Mouse (Mus musculus): ENCODE measurements at regions not wholly inside any gene's neighbourhood (a gene's known extent, or its start where the extent isn't known, plus 50 kb on each side); places are given as distances from the start of the nearest gene placed in this dataset.

DNA sequence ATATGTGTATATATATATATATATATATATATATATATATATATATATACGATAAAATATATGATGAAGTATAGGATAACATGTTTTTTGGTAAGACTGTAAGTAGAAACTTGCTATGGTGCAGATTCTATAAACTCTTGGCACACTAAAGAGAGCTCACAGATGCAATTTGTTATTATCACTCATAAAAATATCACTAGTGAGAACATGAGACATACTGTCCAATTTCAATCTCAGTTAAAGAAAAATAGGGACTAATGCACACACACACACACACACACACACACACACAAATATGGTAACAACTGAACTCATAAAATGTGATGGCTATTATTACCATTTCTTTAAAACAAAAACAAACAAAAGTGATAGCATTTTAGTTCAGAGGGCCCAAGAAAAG, 292.0 kb downstream of the Cd47 start:
- no peak for DNase-seq (ENCODE audit: low read depth, low spot score)

- DNase-seq (ENCODE audit: low read depth, low spot score), result no peak
These were observed 292.4 kb downstream of the Cd47 start for GRCm38 (mm10) chr16:50092780-50093179.

DNA sequence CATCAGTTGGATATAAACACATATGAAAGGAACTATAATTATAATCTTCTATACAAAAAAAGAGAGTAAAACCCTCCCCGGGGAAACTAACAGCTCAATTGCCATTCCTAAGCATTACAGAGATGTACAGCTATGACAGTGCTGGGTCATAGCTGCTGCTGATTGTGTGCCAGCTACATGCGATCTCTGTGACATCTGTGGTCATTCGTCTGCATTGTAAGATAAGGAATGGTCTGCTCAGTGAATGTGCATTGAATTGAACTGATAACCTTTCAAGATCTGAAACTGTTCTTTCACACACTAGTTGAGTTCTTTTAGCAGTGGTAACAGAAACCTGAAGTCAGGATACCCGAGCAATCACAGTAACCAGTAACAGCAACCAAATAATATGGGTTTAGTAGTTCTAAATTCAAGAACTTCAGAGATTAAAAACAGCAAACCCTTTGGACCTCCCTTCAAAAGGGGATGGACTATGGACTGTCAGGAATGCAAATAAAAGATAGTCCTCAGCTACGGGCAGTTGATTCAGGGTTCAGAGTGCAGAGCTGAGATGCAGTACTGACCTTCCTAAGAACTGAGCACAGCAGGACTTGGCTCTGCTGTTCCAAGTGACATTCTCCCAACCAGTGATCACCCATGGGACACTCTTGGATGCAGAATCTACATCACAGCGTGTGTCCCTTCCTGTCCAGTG, 295.7 kb downstream of the Cd47 start:
- no peak for DNase-seq (ENCODE audit: low read depth, low spot score)

DNA sequence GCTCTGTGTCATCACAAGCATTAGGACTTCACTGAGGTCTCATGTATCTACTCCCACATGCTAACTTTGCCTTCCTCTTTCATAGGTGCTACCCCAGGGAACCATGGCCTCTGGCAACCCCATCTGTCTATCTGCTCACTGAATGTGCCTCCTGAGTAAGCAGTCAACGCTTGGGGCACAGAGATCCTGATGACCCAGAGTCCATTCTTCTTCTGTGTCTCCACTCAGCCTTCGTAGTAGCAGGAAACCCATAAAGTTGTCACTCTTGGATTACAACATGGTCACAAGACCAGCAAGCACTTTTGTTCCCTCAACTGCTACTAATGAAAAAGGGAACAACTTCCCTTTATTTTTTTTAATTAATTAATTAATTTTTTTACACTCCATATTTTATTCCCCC, 296.2 kb downstream of the Cd47 start:
- no peak for DNase-seq (ENCODE audit: low read depth, low spot score)

DNA sequence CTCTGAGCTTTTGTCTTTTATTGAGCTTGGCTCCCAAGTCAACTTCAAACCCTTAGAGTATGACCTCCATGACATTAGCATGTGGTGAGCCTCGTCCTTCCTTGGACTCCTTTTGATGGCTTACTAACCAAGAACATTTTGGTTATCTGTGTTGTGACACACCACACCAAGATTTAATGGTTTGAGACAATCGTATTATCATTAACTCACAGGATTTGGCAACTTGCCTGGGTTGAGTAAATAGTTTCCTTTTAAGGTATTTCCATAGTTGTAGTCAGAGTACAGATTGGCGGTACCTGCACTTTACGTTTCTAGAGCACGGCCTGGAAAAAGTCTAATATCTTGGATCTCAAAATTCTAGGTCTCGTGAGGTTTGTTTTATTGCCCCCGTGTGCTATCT, 303.0 kb downstream of the Cd47 start:
- no peak for DNase-seq (ENCODE audit: low read depth, low spot score)

DNA sequence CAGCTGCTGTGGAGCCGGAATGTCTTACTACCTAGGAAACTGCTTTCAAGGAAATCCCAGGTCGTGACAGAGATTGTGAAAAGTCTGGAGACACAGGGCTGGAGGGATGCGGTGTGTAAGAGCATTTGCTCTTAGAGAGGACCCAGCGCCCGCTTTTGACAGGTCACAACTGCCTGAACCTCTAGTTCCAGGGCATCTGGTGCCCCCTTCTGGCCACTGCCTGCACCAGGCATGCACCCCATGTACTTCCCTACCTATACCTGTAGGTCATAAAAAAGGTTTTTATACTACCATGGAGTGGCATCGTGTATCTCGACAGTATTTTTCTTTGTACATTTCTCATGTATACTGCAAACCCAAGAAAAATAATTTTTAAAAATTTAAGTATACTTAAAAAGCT, 314.0 kb downstream of the Bbx start:
- DNase-seq (ENCODE audit: low read depth, low spot score), result peak; percentile 75

DNA sequence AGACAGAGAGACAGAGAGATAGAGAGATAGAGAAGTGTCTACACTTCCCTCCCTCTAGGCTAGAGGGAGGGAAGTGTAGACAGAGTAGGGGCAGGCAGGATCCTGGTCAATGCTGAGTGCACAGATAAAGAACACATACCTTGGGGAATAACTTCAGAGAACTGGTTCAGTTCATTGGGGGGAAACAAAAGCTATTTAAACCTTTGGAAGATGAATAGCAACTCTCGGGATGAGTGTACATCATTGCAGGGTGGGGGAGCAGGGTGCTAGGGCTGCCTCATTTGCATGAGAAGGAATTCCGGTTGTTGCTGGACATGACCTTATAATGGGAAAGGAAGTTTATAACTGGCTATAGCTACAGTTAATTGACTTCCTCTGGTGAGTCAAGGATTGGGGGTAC, 309.7 kb downstream of the Bbx start:
- no peak for DNase-seq (ENCODE audit: low read depth, low spot score)

DNA sequence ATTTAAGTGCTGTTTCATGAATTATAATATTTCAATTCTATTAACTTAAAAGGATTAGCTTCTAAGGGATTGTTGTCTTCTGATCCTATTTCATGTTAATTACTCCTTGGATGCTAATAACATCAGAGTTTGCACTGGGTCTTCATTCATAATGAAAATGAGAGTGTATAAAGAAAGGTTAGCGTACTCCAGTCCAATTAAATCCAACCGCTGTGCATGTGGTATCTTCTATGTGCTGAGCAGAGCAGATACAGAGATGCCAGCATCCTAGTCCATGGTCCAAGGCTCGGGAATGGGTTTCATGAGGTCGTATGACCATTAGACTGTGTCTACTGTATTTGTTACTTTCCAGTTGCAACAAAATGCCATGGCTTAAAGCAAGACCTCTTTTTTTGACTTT, 307.5 kb downstream of the Bbx start:
- DNase-seq (ENCODE audit: low read depth, low spot score), result no peak

DNA sequence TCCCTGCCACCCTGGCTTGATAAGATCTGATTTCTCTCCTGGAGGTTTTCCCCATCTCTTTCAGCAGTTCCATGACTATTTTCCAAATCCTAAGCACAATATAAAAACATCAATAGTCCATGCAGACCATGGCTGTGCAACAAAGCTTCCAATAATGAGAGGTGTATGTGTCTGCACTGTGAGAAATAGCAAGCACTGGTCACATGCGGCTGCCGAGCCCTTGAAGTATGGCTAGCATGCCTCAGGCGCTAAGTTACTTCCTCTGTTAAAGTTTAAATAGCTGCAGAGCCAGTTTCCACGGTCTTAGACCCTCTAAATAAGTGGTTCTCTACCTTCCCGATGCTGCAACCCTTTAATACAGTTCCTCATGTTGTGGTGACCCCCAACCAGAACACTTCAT, 306.6 kb downstream of the Bbx start:
- DNase-seq (ENCODE audit: low read depth, low spot score), result no peak

DNA sequence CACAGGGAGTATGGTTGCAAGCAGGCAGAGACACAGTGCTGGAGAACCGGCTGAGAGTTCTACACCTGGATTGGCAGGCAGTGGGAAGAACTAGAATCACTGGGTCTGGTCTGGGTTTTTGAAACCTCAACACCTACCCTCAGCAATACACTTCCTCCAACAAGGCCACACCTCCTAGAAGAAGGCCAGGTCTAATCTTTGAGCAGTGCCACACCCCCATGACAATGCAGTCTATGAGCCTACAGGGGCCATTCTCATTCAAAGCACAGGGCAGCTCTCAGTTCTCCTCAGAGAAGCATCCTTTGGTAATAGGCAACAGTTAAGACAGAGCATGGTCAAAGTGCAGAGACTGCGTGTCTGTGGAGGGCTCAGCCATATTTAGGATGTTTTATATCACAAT, 300.8 kb downstream of the Bbx start:
- DNase-seq (ENCODE audit: low read depth, low spot score), result no peak

Data from R1 (cell line).